Mouse (Mus musculus) R1 (cell line): Measurements from ENCODE around the gene Ccdc171.

Experiments used
- DNase-seq: peaks from one replicate; pipeline ENCODE4 v3.0.0-alpha.2; 2018; ENCODE audit warnings: low read depth, low spot score

Gene Ccdc171

GRCm38 (mm10) chr4:83794315-83794922 is 269.1 kb downstream of the Ccdc171 start:
- peak; percentile 74 for DNase-seq

DNA sequence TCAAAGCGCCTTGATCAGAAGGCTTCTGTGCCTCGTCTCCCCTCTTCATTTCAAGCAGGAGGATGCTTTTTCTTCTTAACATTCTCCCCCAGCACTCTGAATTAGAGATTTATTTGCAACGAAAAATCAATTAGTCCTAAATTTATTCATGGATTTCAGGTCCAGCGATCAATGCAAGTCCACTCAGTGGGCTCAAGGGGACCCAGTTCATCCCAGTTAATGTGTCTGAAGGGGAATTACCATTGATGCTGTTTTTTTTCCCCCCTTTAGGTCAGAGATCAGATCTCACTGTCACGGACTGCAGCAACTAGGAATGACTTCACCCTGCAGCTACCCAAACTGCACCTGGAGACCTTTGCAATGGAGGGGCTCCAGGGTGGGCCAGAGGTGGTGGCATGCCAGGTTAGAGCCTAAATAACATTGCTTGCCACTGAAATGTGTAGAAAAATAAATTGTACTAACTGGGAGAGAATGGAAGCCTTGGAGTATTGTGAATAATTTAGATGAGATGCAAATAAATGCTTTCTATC is 269.6 kb downstream of the Ccdc171 start:
- DNase-seq: no peak

DNA sequence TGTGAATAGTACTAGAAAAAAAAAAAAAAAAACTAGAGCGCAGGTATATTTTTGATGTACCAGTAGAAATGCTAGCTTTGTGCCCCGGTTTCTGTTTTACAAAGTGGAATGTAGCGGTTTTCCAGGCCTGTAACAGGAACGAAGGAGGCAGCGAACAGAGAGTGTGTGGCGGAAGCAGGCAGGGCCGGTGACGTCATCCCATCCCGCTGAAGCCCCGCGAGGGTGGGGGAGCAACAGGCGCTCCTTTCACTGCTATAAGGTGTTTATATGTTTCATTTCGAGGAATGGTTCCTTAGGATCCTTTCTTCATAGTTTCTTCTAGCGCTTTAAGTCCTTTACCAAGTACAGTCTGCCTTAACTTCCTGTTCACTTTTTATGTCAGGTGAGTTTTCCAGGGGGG is 272.6 kb downstream of the Ccdc171 start:
- DNase-seq: peak; percentile 16

DNA sequence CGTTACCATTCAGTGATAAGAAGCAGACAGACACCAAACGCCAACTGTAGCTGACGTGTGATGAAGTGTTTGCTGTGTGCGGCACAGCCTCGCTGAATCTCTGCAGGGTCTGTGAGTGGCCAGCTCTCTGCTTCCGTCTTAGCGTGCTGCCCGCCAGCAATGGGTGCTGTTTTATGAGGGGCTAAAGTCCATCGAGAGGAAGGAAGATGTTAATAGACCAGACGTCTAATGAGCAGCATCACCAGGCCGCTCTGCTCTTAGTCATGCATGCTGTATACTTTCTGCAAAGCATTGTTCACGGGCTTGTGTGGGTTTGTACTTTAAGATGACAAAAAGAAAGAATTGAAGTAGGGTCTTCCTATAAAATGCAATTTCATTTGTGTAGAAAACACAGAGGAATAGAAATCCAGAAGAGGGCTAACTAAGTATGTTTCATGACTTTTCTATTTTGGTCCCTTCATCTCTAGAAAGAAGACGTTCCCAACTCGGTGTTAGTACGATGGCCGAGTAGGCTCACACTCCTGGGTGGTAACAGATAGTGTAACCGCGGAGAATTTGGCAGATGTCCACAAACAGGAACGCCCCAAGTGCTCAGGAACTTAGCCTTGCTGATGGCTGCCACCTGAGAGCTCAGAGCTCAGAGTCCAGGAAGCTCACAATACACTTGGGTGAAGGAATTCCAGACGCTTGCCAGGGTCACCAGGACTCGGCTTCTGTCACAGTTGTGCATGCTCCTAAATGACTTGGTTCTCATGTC is 273.5 kb downstream of the Ccdc171 start:
- no peak for DNase-seq

GRCm38 (mm10) chr4:83800402-83800801 is 275.1 kb downstream of the Ccdc171 start:
- DNase-seq: no peak

GRCm38 (mm10) chr4:83816925-83817324 is 291.6 kb downstream of the Ccdc171 start:
- DNase-seq: no peak

DNA sequence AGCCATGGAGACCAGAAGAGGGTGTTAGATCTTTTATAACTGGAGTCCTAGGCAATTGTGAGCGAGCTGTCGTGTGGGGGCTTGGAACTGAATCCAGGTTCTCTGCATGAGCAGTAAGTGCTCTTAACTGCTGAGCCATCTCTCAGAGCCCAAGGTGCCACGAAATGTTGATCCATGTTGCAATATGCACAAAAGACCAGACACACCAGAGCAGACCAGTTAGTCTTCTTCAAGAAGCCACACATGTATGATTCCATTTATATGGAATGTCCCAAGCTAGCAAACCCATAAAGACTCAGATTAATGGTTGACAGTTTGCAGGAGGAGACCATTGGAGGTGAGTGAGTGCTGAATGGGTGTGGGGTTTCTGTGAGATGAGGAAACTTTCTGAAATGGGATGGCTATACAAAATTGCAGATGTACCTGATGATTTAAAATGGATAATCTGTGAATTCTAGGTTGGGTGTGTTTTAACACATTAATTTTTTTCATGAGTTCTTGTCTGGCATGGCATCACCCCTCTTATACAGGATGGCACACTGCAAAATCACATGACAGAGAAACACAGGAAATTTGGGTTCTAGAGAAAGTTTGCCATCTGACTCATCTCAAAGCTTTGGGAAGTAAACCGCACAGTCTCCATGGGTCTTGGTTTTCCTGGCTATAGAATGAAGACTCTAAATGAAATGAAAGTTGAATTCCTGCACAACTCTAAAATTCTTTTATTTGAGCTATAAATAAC is 304.5 kb downstream of the Ccdc171 start:
- DNase-seq: no peak

DNA sequence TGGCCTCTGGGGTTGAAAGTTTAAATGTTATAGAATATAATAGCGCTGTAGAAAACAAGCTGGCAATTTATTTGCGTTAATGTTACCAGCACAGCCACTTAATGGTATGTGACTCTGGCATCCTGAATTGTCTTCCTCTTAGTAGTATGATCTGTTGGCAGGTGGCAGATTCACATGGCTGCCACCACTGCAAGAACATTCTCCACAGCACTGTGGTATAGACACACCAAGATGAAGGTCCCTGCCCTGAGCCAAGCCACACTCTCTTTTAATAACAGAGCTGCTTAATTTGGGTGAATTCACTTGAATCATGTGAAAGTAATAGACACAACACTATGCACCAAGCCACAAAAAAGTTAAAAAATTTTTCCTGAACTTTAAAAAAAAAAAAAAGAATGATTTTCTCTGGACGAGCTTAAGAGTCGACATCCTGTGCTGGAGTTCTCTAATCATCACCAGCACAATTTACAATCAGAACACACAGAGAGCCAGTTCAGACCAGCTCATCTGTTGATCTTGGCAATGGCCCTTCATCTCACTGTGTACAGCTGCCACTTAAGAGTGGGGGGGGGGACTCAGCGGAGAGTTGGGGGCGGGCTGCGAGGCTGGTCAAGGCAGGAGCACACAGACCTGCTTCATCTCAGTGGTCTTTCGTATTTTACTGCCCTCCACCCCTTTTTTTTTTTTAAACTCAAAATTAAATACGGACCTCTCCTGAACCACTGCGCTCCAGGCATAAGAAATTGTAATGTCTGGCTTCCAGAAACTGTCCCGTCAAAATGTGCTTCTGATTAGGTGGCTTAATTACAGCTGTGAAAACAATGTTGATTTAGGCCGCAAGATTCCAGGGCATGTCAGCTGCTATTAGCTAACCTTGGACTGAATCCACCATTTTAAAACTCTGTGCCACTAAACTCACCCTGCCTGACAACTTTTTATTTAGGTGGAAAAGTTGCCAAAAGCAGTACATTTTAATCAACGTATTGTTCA is 305.8 kb downstream of the Ccdc171 start:
- DNase-seq: no peak

DNA sequence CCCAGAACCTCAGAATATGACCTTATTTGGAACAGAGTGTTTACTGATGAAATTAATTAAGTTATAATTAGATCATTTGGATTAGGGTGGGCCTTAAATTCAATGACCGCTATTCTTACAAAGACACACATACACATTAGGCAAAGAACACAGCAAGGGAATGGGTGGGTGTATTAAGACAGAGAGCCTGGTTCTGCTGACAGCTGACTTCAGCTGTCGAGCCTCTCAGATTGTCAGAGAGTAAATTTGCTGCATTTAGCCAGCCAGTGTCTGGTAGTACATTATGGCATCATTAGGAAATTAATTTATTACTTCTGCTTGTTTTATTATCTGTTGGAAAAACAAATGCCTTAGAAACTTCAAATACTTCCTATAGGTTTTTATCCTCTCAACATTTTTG is 313.7 kb downstream of the Ccdc171 start:
- DNase-seq: no peak

GRCm38 (mm10) chr4:83846304-83846703 is 321.0 kb downstream of the Ccdc171 start:
- no peak for DNase-seq

GRCm38 (mm10) chr4:83853885-83854284 is 328.5 kb downstream of the Ccdc171 start:
- no peak for DNase-seq

GRCm38 (mm10) chr4:83861706-83862105 is 336.4 kb downstream of the Ccdc171 start:
- no peak for DNase-seq

- DNase-seq: no peak
These were observed 336.9 kb downstream of the Ccdc171 start for GRCm38 (mm10) chr4:83862295-83862694.

DNA sequence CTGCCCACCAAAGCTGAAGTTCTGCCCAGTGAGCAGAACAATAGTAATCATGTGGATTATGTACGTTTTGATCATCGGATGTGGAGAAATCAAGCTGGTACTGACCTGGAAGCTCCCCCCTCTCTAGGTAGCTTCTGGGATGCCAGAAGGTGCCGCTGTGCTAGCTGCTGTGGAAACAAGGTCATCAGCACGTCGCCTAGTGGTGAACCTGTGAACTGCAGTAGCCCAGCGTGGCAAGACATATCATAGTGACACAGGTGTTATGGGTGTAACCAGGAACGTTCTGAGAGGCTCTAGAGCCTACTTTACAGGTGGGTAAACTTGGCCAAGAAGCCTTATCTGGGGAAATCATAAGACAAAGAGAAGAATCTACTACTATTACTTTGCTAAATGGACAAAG is 351.3 kb downstream of the Ccdc171 start:
- peak; percentile 70 for DNase-seq

GRCm38 (mm10) chr4:83878236-83878635 is 352.9 kb downstream of the Ccdc171 start:
- DNase-seq: no peak

DNA sequence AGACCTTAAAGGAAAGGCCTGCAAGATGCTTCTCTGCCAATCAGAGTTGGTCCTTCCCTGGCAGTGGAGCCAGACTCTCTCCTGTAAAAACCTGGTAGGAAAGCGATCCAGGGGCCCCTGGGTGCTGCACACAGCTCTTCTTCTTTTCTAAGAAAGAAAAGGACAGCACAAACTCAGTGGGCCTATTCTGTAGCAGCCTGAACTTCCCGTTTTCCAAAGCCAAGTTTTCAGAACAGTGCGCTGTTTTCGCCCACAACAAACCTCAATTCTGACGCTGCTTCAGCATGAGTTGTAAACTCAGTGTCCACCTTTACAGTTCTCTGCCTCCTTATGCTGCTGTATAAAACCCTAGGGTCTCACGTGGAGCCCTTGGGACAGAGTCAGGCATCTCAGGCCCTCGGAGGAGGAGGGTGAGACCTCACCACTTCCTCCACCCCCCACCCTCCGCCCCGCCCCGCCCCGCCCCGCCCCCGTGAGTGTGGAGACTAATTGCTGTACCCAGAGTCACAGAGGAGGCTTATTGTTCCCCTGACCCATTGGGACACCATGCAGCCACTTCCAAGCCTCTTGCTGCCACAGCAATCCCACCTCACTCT is 363.2 kb downstream of the Ccdc171 start:
- DNase-seq: no peak

- DNase-seq: no peak
These were observed 376.8 kb downstream of the Ccdc171 start for GRCm38 (mm10) chr4:83902081-83902645.
